Mouse (Mus musculus): ENCODE data around the gene Prph2. TPM values are rescaled to one million over a fixed set of nuclear protein-coding genes. Genes with fewer than 3 reads are reported as not detected.

Prph2 gene
- polyA plus RNA-seq, 1 experiment from 2014 or later: not detected

GRCm38 (mm10) chr17:46932961-46933360 lies 22.7 kb downstream of the Prph2 start:
- peaks cover 95% of the 10 kb centered on the region for H3K36me3 ChIP-seq
- no peak overlapping the region for H3K4me2 ChIP-seq
- ATAC-seq (ENCODE audit: insufficient number of reproducible peaks, insufficient read depth, low FRiP score, low TSS enrichment, low read depth): no peak
- no peak overlapping the region for H3K27ac ChIP-seq
- H3K9ac ChIP-seq: no peak overlapping the region
- H3K4me3 ChIP-seq: no peak overlapping the region
- H3K9me3 ChIP-seq: no peaks in the 10 kb centered on the region
- no peaks in the 10 kb centered on the region for H3K27me3 ChIP-seq
- WGBS: 90% methylated on average over 5 of the region's 5 CpGs
- H3K4me1 ChIP-seq: no peaks in the 10 kb centered on the region

GRCm38 (mm10) chr17:46933557-46934348 lies 23.5 kb downstream of the Prph2 start:
- Histone ChIP-seq H3K36me3 (peaks cover 96% of the 10 kb centered on the region), H3K27me3 (no peaks in the 10 kb centered on the region), H3K4me3 (no peak overlapping the region), H3K9ac (no peak overlapping the region), H3K27ac (no peak overlapping the region), H3K4me2 (no peak overlapping the region), H3K9me3 (no peaks in the 10 kb centered on the region), H3K4me1 (no peaks in the 10 kb centered on the region)
- ATAC-seq (ENCODE audit: insufficient number of reproducible peaks, insufficient read depth, low FRiP score, low TSS enrichment, low read depth): no peak
- WGBS: 83% methylated on average over 19 of the region's 19 CpGs

DNA sequence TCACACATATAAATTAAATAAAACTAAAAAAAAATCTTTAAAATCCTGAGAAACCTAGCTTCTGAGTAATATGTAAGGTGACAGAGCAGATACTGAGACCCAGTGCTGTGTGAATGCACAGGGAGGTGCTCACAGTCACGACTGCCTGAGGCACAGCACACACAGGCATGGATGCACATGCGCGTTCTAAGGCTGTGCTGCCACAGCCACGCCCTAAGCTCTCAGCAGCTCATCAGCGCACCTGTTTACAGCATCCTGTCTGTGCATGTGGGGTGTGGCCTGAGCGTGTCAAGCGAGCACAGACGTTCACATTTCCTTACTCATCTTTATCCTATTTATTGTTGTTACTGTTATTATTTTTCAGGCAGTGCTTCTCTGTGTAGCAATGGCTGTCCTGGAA lies 30.2 kb downstream of the Prph2 start:
- H3K9me3 ChIP-seq: no peaks in the 10 kb centered on the region
- H3K4me1 ChIP-seq: no peaks in the 10 kb centered on the region
- no peak overlapping the region for H3K9ac ChIP-seq
- ATAC-seq (ENCODE audit: insufficient number of reproducible peaks, insufficient read depth, low FRiP score, low TSS enrichment, low read depth): no peak
- H3K4me3 ChIP-seq: no peak overlapping the region
- no peak overlapping the region for H3K4me2 ChIP-seq
- WGBS: 84% methylated on average over 8 of the region's 8 CpGs
- no peaks in the 10 kb centered on the region for H3K27me3 ChIP-seq
- no peak overlapping the region for H3K27ac ChIP-seq
- H3K36me3 ChIP-seq: peaks cover 100% of the 10 kb centered on the region

- no peaks in the 10 kb centered on the region for H3K9me3 ChIP-seq
- H3K4me2 ChIP-seq: no peak overlapping the region
- H3K4me3 ChIP-seq: no peak overlapping the region
- no peaks in the 10 kb centered on the region for H3K27me3 ChIP-seq
- H3K36me3 ChIP-seq: peaks cover 100% of the 10 kb centered on the region
- no peak overlapping the region for H3K9ac ChIP-seq
- ATAC-seq (ENCODE audit: insufficient number of reproducible peaks, insufficient read depth, low FRiP score, low TSS enrichment, low read depth): no peak
- H3K4me1 ChIP-seq: no peaks in the 10 kb centered on the region
- H3K27ac ChIP-seq: no peak overlapping the region
- WGBS: 94% methylated on average over 9 of the region's 9 CpGs
Observed at GRCm38 (mm10) chr17:46942421-46942820, 32.2 kb downstream of the Prph2 start.

DNA sequence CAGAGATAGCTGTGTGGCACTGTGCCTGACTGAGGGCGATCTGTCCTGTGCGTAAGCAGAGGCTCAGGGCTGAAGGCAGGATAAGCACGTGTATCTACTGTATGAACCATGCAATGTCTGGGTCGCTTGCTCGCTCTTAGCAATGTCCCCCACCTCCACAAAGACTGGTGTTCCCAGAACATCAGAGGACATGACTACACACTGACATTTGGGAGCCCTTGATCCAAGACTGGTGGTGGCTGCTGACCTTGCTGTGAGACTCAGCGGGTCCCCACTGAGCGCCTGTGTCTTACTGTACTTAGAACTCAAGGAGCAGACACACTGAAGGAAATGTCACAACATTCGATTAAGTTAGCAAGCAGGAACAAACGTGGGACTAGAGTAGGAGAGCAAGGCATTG lies 36.0 kb downstream of the Prph2 start:
- Histone ChIP-seq H3K4me1 (no peaks in the 10 kb centered on the region), H3K27ac (no peak overlapping the region), H3K4me2 (no peak overlapping the region), H3K9ac (no peak overlapping the region), H3K27me3 (no peaks in the 10 kb centered on the region), H3K4me3 (no peak overlapping the region), H3K9me3 (no peaks in the 10 kb centered on the region), H3K36me3 (peaks cover 85% of the 10 kb centered on the region)
- 93% methylated on average over 9 of the region's 9 CpGs for WGBS
- ATAC-seq (ENCODE audit: insufficient number of reproducible peaks, insufficient read depth, low FRiP score, low TSS enrichment, low read depth): no peak

DNA sequence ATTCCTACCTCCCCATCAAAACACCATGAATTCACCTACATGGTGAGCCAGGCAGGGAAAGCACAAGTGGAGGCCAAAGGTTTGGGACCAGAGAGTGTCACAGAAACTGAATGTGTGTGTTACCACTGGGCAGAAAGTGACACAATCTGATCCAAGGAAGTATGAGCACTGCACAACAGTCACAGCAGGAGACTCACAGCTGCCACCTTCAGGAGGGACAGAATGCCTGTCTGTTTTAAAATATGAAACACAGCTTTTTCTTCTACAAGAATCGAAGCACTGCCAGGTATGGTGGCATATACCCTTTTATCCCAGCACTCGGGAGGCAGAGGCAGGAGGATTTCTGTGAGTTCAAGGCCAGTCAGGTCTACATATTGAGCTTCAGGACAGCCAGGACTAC lies 47.8 kb downstream of the Prph2 start:
- 83% methylated on average over 2 of the region's 2 CpGs for WGBS
- no peak overlapping the region for H3K9ac ChIP-seq
- H3K36me3 ChIP-seq: peaks cover 100% of the 10 kb centered on the region
- no peaks in the 10 kb centered on the region for H3K4me1 ChIP-seq
- ATAC-seq (ENCODE audit: insufficient number of reproducible peaks, insufficient read depth, low FRiP score, low TSS enrichment, low read depth): no peak
- no peaks in the 10 kb centered on the region for H3K27me3 ChIP-seq
- no peaks in the 10 kb centered on the region for H3K9me3 ChIP-seq
- no peak overlapping the region for H3K4me3 ChIP-seq
- H3K4me2 ChIP-seq: no peak overlapping the region
- no peak overlapping the region for H3K27ac ChIP-seq

- Histone ChIP-seq H3K4me1 (no peaks in the 10 kb centered on the region), H3K9me3 (no peaks in the 10 kb centered on the region), H3K27me3 (no peaks in the 10 kb centered on the region), H3K4me3 (no peak overlapping the region), H3K36me3 (peaks cover 100% of the 10 kb centered on the region), H3K27ac (no peak overlapping the region), H3K4me2 (no peak overlapping the region), H3K9ac (no peak overlapping the region)
- WGBS: 90% methylated on average over 10 of the region's 10 CpGs
- ATAC-seq (ENCODE audit: insufficient number of reproducible peaks, insufficient read depth, low FRiP score, low TSS enrichment, low read depth): no peak
Observed at GRCm38 (mm10) chr17:46960216-46960615, 50.0 kb downstream of the Prph2 start.

DNA sequence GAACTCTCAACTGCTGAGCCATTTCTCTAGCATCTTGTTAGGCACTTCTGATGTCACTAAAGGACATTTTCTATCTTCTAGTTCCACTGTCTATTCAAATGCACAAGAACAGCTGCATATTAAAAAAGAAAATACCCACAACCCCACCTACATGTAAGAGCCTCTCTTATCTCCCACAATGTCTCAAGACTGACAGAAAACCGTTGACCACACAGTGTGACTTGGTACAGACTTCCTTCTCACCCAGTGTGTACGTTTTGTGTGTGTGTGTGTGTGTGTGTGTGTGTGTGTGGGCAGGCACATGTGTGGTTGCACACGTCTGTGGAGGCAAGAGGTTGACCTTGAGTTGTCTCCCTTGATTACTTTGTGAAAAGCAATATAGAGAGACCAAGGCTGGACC lies 51.9 kb downstream of the Prph2 start:
- ATAC-seq (ENCODE audit: insufficient number of reproducible peaks, insufficient read depth, low FRiP score, low TSS enrichment, low read depth): no peak
- Histone ChIP-seq H3K36me3 (peaks cover 100% of the 10 kb centered on the region), H3K9ac (no peak overlapping the region), H3K9me3 (no peaks in the 10 kb centered on the region), H3K4me3 (no peak overlapping the region), H3K4me1 (no peaks in the 10 kb centered on the region), H3K27ac (no peak overlapping the region), H3K4me2 (no peak overlapping the region), H3K27me3 (no peaks in the 10 kb centered on the region)
- WGBS: 82% methylated on average over 3 of the region's 3 CpGs

DNA sequence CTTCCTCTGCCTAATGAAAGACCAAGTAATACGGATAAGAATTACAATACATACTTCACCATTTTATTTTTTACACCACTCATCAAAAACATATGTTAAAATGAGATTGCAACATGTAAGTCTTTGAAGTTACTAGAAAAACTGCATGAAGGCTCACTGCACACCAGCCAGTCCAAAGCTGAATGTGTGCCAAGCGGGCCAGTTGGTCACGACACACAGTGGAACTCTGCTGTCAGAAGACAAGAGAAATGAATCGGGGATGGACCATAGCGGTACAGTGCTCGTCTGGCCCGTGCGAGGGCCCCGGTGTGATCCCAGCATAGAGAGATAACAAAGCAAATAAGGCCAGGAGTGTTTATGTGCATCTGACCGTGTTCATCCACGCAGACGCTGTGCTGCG lies 52.9 kb downstream of the Prph2 start:
- Histone ChIP-seq H3K4me3 (no peak overlapping the region), H3K4me1 (no peaks in the 10 kb centered on the region), H3K9me3 (no peaks in the 10 kb centered on the region), H3K36me3 (peaks cover 100% of the 10 kb centered on the region), H3K4me2 (no peak overlapping the region), H3K27ac (no peak overlapping the region), H3K9ac (no peak overlapping the region), H3K27me3 (no peaks in the 10 kb centered on the region)
- 91% methylated on average over 13 of the region's 13 CpGs for WGBS
- ATAC-seq (ENCODE audit: insufficient number of reproducible peaks, insufficient read depth, low FRiP score, low TSS enrichment, low read depth): no peak

- Histone ChIP-seq H3K36me3 (peaks cover 97% of the 10 kb centered on the region), H3K4me1 (no peaks in the 10 kb centered on the region), H3K27me3 (no peaks in the 10 kb centered on the region), H3K9me3 (no peaks in the 10 kb centered on the region), H3K27ac (no peak overlapping the region), H3K4me2 (no peak overlapping the region), H3K9ac (no peak overlapping the region), H3K4me3 (no peak overlapping the region)
- WGBS: 89% methylated on average over 14 of the region's 14 CpGs
- ATAC-seq (ENCODE audit: insufficient number of reproducible peaks, insufficient read depth, low FRiP score, low TSS enrichment, low read depth): no peak
Observed at GRCm38 (mm10) chr17:46966892-46967291, 56.6 kb downstream of the Prph2 start.

GRCm38 (mm10) chr17:46972603-46973002 lies 62.3 kb downstream of the Prph2 start:
- H3K4me3 ChIP-seq: no peak overlapping the region
- no peaks in the 10 kb centered on the region for H3K27me3 ChIP-seq
- no peak overlapping the region for H3K27ac ChIP-seq
- WGBS: 93% methylated on average over 7 of the region's 7 CpGs
- H3K4me1 ChIP-seq: no peaks in the 10 kb centered on the region
- H3K9me3 ChIP-seq: peaks cover 9% of the 10 kb centered on the region; the same call in 1 of the 2 replicates
- no peak overlapping the region for H3K9ac ChIP-seq
- peaks cover 96% of the 10 kb centered on the region for H3K36me3 ChIP-seq
- H3K4me2 ChIP-seq: no peak overlapping the region
- no peak for ATAC-seq (ENCODE audit: insufficient number of reproducible peaks, insufficient read depth, low FRiP score, low TSS enrichment, low read depth)

Measured in embryonic facial prominence, embryonic 13.5 days (tissue).